Mouse (Mus musculus): ENCODE results near the gene Eefsec.

The Eefsec gene

GRCm38 (mm10) chr6:88446063-88447002, at the start of gene Eefsec:
Gene Eefsec, minus strand, starts transcription at chr6:88446539.
- DNase-seq (ENCODE audit: low read depth): peak; percentile 89

- DNase-seq (ENCODE audit: low read depth): no peak
These were observed 47.4 kb upstream of the Eefsec start for GRCm38 (mm10) chr6:88493712-88494111.

GRCm38 (mm10) chr6:88490629-88491354, 44.5 kb upstream of the Eefsec start:
- DNase-seq (ENCODE audit: low read depth): no peak

GRCm38 (mm10) chr6:88489834-88490233, 43.5 kb upstream of the Eefsec start:
- DNase-seq (ENCODE audit: low read depth): no peak

GRCm38 (mm10) chr6:88489026-88489425, 42.7 kb upstream of the Eefsec start:
- no peak for DNase-seq (ENCODE audit: low read depth)

- DNase-seq (ENCODE audit: low read depth): peak; percentile 63
These were observed 40.6 kb upstream of the Eefsec start for GRCm38 (mm10) chr6:88486893-88487292.

- no peak for DNase-seq (ENCODE audit: low read depth)
These were observed 39.0 kb upstream of the Eefsec start for GRCm38 (mm10) chr6:88485378-88485777.

GRCm38 (mm10) chr6:88483913-88484312, 37.6 kb upstream of the Eefsec start:
- DNase-seq (ENCODE audit: low read depth): no peak

GRCm38 (mm10) chr6:88483111-88483510, 36.8 kb upstream of the Eefsec start:
- no peak for DNase-seq (ENCODE audit: low read depth)

- DNase-seq (ENCODE audit: low read depth): no peak
These were observed 34.1 kb upstream of the Eefsec start for GRCm38 (mm10) chr6:88480421-88480820.

- no peak for DNase-seq (ENCODE audit: low read depth)
These were observed 23.5 kb upstream of the Eefsec start for GRCm38 (mm10) chr6:88469878-88470277.

GRCm38 (mm10) chr6:88465181-88465920, 19.0 kb upstream of the Eefsec start, which contains the start of gene Ruvbl1:
Gene Ruvbl1, plus strand, starts transcription at chr6:88465409.
- DNase-seq (ENCODE audit: low read depth): peak; percentile 96

GRCm38 (mm10) chr6:88454545-88454944, 8.2 kb upstream of the Eefsec start:
- DNase-seq (ENCODE audit: low read depth): no peak

GRCm38 (mm10) chr6:88447454-88447853, 1.1 kb upstream of the Eefsec start:
- DNase-seq (ENCODE audit: low read depth): no peak

GRCm38 (mm10) chr6:88445661-88446060, 678 bp downstream of the Eefsec start:
- peak; percentile 30 for DNase-seq (ENCODE audit: low read depth)

- DNase-seq (ENCODE audit: low read depth): no peak
These were observed 2.1 kb downstream of the Eefsec start for GRCm38 (mm10) chr6:88444076-88444750.

- DNase-seq (ENCODE audit: low read depth): no peak
These were observed 2.9 kb downstream of the Eefsec start for GRCm38 (mm10) chr6:88443446-88443845.

GRCm38 (mm10) chr6:88442551-88442950, 3.8 kb downstream of the Eefsec start:
- peak; percentile 75 for DNase-seq (ENCODE audit: low read depth)

- no peak for DNase-seq (ENCODE audit: low read depth)
These were observed 7.3 kb downstream of the Eefsec start for GRCm38 (mm10) chr6:88439056-88439455.

- no peak for DNase-seq (ENCODE audit: low read depth)
These were observed 10.7 kb downstream of the Eefsec start for GRCm38 (mm10) chr6:88435609-88436008.

- no peak for DNase-seq (ENCODE audit: low read depth)
These were observed 15.1 kb downstream of the Eefsec start for GRCm38 (mm10) chr6:88431202-88431601.

Data from naive thymus-derived CD4-positive, alpha-beta T cell, adult 2 months (primary cell).